Mouse (Mus musculus): ENCODE measurements at regions not wholly inside any gene's neighbourhood (a gene's known extent, or its start where the extent isn't known, plus 50 kb on each side); places are given as distances from the start of the nearest gene placed in this dataset.

GRCm38 (mm10) chr6:143361149-143361725 lies 194.2 kb downstream of the Etnk1 start:
- no peak for TF ChIP-seq UBTF (IDR thresholded peaks at IDR 0.05; ENCODE audit: low read depth, low read length)
- TF ChIP-seq USF2 (conservative IDR thresholded peaks at IDR 0.05; ENCODE audit: low read depth, low read length), result no peak
- no peak for TF ChIP-seq EP300 (IDR thresholded peaks at IDR 0.05; ENCODE audit: low read length)

Data from CH12.LX (cell line).